Mouse (Mus musculus) gastrocnemius, adult 8-10 months (tissue): ENCODE results near the gene Tsen2. TPM values are rescaled to one million over a fixed set of nuclear protein-coding genes. Genes with fewer than 3 reads are reported as not detected.

Experiments
- DNase-seq, 2 experiments: peaks; one replicate each; pipeline ENCODE4 v3.0.0; 2022; ENCODE audit warnings: low spot score in 2 of 2
- total RNA-seq, 4 experiments: library from RNA; stranded (reverse); gene quantifications; 2 replicates each; pipeline ENCODE4 v1.2.4; 2022

Tsen2 gene
- 1 to 10 TPM; 5.0 to 6.2 (median 5.6) TPM for total RNA-seq

DNA sequence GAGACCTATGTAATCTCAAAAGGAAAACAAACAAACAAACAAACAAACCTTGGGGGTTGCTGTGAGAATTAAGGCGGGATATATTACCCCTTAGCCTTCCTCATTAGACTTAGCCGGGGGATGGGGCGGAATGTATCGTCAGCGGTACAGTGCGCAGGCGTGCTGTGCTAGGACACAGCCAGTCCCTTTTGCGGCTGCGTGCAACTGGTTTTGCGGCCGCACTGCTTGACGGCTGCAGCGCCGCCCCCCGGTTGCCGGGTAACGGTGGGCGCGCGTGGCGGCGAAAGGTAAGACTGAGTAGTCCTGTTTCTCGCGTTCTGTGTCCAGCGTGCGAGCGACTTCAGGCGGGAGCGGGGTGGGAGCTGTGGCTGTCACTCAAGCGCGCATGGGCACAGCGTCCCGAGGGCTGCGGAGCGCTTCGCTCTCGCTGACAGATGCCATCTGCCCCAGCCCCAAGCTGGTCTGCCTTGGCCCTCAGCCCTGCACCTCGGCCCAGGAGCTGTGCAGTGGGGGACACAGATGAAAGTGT lies at the start of gene Tsen2:
Tsen2 (plus strand) TSS at position 223 of the 529 bp plus-strand sequence.
- peak; percentile 96 for DNase-seq

DNA sequence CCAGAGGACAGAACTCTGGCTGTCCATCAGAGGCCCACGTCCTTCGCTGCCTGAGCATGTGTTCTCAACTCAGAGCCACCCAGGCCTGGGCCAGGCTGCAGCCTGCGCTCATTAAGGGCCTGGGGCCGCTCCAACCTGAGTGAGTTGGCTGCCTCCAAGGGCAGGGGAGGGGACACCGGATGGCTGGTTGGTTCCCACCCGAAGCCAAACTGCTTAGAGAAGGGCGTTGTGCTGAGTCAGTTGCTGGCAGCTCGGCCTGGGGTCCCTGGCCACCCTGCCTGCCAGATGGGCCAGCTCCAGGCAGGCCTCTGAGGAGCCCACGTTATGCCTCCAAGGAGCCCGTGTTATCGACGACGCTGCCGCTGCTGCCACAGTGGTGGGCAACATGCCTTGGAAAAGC lies 44.9 kb upstream of the Tsen2 start:
- DNase-seq, result peak; percentile 51 to 72

DNA sequence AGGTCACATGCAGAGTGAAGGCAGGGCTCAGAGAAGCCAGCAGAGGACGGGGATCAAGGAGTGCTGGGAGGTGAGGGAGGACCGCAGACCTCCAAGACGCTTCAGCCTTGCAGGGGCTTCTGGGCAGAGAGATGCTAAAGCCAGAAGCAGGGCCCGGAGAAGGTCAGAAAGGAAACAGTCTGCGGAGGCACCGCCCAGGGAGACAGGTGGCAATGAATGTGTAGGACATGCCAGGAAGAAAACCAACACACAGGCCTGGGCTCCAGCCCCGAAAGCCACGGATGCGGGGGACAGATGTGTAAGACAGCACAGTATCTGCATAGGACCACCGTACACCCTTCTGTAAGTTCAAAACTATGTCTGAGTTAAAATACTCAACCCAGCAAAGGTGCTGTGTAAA lies 44.2 kb upstream of the Tsen2 start:
- DNase-seq, result no peak

- DNase-seq, result no peak
Observed at GRCm38 (mm10) chr6:115501131-115501530, 43.3 kb upstream of the Tsen2 start.

DNA sequence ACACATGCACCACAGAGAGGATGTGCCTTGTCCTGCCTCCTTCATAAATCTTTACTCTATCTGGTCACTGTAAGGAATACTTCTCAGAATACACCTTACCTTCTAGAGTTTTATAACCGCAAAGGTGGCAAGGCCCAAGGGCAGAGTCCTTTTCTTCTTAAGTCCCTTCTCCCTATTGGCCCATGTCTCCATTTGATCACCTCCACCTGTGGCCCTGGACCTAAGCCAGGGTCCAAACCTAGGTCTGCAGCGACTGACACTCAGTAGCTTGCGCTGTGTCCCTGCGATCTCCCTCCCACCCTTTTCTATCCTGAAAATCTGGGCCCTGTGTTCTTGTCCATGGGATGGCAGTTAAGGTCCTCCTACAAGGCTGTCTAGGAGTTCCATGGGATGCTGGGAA lies 41.4 kb upstream of the Tsen2 start:
- no peak for DNase-seq

DNA sequence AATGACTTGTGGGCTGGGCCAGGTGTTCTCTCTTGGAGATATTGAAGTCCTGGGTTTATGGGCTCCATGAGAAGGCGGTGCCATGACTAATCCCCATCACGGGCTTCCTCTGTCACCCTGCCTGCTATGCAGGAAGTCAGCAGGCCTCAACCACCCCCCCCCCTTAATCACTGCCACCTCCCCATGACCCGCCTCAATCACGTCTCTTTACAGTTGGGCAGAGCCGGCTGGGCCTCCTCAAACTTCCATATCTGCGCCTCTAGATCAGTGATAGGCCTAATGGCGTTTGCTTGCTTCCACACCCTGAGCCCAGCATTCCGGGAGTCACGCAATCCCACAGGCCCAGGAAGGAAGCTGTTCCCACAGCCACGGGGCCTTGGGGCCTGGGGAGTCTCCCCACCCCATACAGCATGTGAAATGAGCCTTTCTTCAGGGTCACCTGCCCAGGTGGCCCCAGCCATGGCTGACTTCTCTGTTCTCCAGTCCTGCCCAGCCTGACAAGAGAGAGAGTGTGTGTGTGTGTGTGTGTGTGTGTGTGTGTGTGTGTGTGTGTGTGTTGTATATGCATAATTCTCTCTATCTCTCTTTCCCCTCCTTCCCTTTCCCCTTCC lies 40.8 kb upstream of the Tsen2 start:
- DNase-seq, result no peak

DNA sequence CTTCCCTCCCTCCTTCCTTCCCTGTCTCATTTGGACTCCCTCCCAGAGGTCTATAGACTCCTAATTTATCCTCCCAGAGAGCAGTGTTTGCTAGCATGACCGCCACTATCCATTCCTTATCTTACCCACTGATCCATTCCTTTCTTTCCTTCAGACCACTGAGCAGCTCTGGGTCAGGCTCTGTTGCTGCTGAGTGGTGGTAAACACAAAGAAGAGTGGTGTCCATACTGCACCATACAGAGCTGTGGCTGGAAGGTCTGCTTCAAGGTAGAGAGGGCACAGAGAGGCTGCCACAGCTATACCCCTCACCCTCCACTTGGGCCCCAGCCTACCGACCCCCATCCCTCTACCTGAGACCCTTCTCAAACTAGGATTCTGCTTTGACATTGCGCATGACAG lies 40.3 kb upstream of the Tsen2 start:
- no peak for DNase-seq

- no peak for DNase-seq
Observed at GRCm38 (mm10) chr6:115504915-115505314, 39.5 kb upstream of the Tsen2 start.

- no peak for DNase-seq
Observed at GRCm38 (mm10) chr6:115506425-115506824, 38.0 kb upstream of the Tsen2 start.

- no peak for DNase-seq
Observed at GRCm38 (mm10) chr6:115511447-115511846, 33.0 kb upstream of the Tsen2 start.

- no peak for DNase-seq
Observed at GRCm38 (mm10) chr6:115513207-115513606, 31.3 kb upstream of the Tsen2 start.

DNA sequence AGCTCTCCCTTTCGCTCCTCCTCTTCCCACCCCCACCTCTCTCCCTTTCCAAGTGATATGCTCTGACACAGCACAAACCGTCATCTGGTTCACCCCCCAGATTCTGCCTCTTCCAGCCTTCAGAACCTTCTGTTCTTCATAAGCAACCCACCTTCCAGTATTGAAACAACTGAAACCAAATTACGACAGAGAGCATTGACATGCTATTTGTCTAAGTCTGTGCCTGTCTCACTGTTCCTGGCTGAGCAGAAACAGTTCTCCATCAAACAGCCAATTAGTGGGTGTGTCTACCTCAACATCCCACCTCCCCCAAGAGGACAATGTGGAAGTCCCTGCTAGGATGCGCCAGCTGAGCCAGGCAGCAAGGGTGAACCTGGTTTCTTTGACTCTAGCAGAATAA lies 26.6 kb upstream of the Tsen2 start:
- no peak for DNase-seq

DNA sequence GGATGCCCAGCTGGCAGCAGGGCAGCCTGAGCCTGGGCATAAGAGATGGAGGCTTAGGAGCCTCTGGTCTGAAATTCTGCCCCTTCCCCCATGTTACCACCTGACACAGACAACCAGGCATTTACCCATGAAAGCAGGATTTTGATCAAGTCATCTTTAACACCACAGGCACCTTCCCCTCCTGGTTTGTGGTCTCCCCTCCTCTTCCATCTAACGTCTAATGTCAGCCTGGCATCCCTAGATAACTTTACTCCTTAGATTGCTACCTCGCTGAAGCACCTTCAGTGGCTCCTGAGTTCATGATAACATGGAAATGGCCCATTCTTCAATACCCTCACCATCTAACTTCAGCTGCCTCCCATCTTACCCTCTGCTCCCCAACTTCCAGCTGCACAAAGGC lies 26.1 kb upstream of the Tsen2 start:
- DNase-seq, result no peak

DNA sequence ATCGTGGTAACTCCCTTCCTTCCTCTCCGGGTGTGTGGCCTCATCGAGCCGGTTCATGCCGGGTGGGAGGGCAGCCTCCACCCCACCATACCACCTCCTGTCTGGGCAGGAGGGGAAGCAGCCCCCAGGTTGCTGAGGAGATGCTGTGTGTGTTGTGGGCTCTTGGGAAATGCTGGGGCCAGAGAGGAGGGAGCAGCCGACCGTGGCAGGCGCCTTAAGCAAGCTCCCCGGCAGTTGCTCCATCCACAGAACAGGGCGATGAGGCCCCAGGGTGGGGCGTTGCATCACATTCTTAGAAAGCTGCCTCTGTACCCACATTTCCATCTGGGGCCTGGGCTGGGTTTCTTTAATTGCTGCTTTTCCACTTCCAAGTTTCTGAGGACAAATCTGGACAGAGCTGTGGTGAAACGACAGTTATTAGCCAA lies 25.2 kb upstream of the Tsen2 start:
- DNase-seq, result peak in 1 of 2 experiments; percentile 25

- DNase-seq, result no peak
Observed at GRCm38 (mm10) chr6:115521923-115522322, 22.5 kb upstream of the Tsen2 start.

DNA sequence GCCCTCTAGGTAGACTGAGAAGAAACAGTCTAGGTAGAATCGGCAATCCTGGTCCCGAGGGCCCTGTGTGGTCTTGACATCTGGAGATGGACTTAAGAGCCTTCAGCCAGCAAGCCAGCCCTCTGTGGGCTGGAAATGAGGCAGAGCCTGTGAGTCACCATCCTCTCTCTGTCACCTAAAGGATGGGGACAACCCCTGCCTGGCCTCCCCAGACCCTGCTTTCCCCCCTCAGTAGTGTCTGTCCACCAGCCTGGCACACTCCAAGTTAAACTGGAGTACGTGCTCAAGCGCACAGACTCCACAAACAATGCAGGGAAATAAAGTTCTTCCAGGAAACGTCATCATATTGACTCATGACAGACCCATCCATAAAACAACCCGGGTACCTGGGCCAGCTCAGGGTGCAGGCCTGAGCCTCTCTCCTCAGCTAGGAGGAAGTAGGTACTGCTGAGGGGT lies 21.7 kb upstream of the Tsen2 start:
- no peak for DNase-seq

- peak in 1 of 2 experiments; percentile 32 for DNase-seq
Observed at GRCm38 (mm10) chr6:115523201-115523600, 21.3 kb upstream of the Tsen2 start.

DNA sequence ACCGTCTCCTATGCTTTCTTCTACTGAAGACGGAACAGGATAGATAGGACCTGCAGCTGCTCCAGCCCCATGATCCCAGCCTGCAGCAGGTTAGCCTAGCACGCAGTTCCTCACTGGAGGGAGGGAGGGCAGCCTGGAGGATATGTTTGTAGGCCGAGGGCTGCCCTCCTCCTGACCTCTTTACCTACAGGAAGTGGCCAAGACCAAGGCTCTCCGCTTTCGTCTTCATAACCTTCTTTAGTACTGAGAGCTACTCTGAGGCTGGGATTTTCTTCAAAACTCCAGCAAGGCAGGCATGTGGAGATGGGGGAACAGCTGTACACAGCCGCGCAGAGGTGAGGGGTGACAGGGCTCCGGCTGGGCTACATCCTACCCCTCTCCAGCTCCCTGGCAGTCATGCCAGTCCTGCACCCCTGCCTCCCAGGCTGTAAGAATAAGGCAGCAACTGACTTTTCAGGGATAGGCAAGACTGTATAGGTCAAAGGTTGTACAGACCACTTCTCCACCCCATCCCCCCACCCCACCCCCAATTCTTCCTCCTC lies 19.9 kb upstream of the Tsen2 start:
- DNase-seq, result no peak

- no peak for DNase-seq
Observed at GRCm38 (mm10) chr6:115527418-115527817, 17.0 kb upstream of the Tsen2 start.

- DNase-seq, result no peak
Observed at GRCm38 (mm10) chr6:115528372-115528771, 16.1 kb upstream of the Tsen2 start.

GRCm38 (mm10) chr6:115534617-115535016 lies 9.8 kb upstream of the Tsen2 start:
- peak in 1 of 2 experiments; percentile 31 for DNase-seq

DNA sequence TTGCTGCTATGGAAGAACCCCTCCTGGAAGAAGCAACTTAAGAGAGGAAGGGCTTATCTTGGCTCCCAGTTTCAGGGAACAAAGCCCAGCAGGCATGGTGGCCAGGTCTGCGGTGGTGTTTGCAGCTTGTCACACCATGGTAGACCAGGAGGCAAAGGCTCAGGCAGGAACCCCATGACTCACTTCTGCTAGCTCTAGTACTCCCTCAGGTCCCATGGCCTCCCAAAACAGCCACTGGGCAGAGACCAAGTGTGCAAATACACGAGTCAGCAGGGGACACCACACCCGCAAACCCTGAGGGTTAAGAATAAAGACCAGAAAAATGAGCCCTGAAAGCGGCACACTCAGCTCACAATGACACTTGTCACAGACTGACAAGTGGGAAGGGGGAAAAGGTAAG lies 8.3 kb upstream of the Tsen2 start:
- no peak for DNase-seq
